Mouse (Mus musculus) hindbrain, embryonic 12.5 days (tissue): ENCODE measurements around the gene Gm5105. TPM values are rescaled to one million over a fixed set of nuclear protein-coding genes. Genes with fewer than 3 reads are reported as not detected.

Experiments used
- ATAC-seq: fragments of 200-750 bp; cut with Nextera tagmentation; 2 replicates; pipeline ENCODE4 v1.8.0; 2017; ENCODE audit warnings: moderate TSS enrichment; ENCODE audit not compliant: low FRiP score
- H3K27ac ChIP-seq: fragments of 300-500 bp; sonication (generic); 2 replicates; pipeline ENCODE4 v1.5.1; 2016; ENCODE audit warnings: mild to moderate bottlenecking
- H3K27me3 ChIP-seq: fragments of 300-500 bp; sonication (generic); 2 replicates; pipeline ENCODE4 v1.6.1; 2016; ENCODE audit warnings: mild to moderate bottlenecking
- H3K36me3 ChIP-seq: fragments of 300-500 bp; sonication (generic); 2 replicates; pipeline ENCODE4 v1.6.1; 2016; ENCODE audit warnings: mild to moderate bottlenecking
- H3K4me1 ChIP-seq: fragments of 300-500 bp; sonication (generic); 2 replicates; pipeline ENCODE4 v1.6.1; 2016
- H3K4me2 ChIP-seq: fragments of 300-500 bp; sonication (generic); replicated peaks from 2 replicates; pipeline ENCODE4 v1.6.1; 2016; ENCODE audit warnings: mild to moderate bottlenecking
- H3K4me3 ChIP-seq: fragments of 300-500 bp; sonication (generic); 2 replicates; pipeline ENCODE4 v1.5.1; 2016; ENCODE audit warnings: mild to moderate bottlenecking
- H3K9ac ChIP-seq: fragments of 300-500 bp; sonication (generic); 2 replicates; pipeline ENCODE4 v1.6.1; 2016; ENCODE audit warnings: mild to moderate bottlenecking, moderate library complexity
- H3K9me3 ChIP-seq: fragments of 300-500 bp; sonication (generic); replicated peaks from 2 replicates; pipeline ENCODE4 v1.6.1; 2016; ENCODE audit warnings: mild to moderate bottlenecking
- WGBS: fragments of 180-500 bp; shearing (Covaris S2); methylation state at CpG from one replicate; pipeline ENCODE4 v1.1.7; 2016; 5-methylcytosine and 5-hydroxymethylcytosine counted together
- polyA plus RNA-seq: library from polyadenylated mRNA; unstranded; fragments of >200 nt; fragmentation: Nextera tagmentation; extraction: Ambion mirVana; gene quantifications from 2 replicates; pipeline ENCODE4 v1.2.1, GENCODE M21; 2016

Gm5105 gene
- polyA plus RNA-seq, 1 experiment from 2014 or later = not detected

GRCm38 (mm10) chr3:138083896-138084295 lies 16.7 kb upstream of the Gm5105 start:
- peaks cover 6% of the 10 kb centered on the region; the same call in 1 of the 2 replicates for H3K27me3 ChIP-seq
- H3K27ac ChIP-seq = no peak overlapping the region
- no peaks in the 10 kb centered on the region for H3K4me1 ChIP-seq
- no peaks in the 10 kb centered on the region for H3K36me3 ChIP-seq
- no peak overlapping the region for H3K4me2 ChIP-seq
- no peak for ATAC-seq
- H3K9me3 ChIP-seq = no peaks in the 10 kb centered on the region
- 78% methylated on average over 4 of the region's 4 CpGs for WGBS
- no peak overlapping the region for H3K4me3 ChIP-seq
- no peak overlapping the region for H3K9ac ChIP-seq

DNA sequence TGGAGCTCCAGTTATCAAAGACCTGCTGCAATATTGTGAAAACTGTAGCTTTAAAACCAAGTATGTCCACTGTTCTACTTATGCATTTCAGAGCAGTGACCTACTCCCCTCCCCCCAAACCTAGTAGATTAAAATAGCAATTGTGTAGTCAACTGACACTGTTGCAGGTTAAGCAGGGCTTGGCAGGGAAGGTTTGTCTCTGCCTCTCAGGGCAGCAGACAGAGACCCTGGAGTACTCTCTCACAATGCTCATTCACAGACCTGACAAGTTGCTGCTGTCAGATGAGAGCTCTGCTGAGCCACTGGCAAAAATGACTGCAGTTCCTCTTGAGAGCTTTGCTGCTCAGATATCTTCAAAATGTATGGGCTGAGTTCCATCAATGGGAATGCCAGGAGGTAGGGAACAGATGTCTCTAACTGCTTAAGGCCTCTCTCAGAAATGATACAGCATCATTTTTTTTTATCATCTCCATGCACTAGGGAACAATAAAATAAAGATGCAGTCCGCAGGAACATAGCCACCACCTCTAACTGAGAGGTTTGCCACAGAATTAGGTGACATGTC lies 16.0 kb upstream of the Gm5105 start:
- no peaks in the 10 kb centered on the region for H3K4me1 ChIP-seq
- H3K4me2 ChIP-seq = no peak overlapping the region
- no peak for ATAC-seq
- H3K4me3 ChIP-seq = no peak overlapping the region
- no peaks in the 10 kb centered on the region for H3K9me3 ChIP-seq
- no peak overlapping the region for H3K9ac ChIP-seq
- H3K36me3 ChIP-seq = no peaks in the 10 kb centered on the region
- no peak overlapping the region for H3K27ac ChIP-seq
- H3K27me3 ChIP-seq = peaks cover 6% of the 10 kb centered on the region; the same call in 1 of the 2 replicates
- 92% methylated on average over 1 of the region's 1 CpGs for WGBS

DNA sequence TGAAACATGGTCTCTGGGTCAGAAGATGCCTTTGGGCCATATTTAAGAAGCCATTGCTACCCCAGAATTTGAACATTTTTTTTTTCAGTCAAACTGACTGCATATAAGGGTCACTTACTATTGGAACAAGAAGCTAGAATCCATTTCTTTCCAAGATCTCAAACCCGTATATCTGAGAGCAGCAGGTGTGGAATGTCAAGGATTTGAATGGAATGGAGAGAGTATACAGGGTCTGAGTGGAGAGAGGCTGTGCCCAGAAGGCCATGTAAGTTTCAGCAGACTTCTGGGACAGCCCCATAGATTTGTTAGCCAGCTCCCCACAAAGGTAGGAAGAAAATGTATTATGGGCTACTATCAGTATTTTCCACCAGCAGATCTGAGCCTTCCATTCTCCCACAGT lies 11.5 kb upstream of the Gm5105 start:
- WGBS = 83% methylated on average over 1 of the region's 1 CpGs
- Histone ChIP-seq H3K27ac (no peak overlapping the region), H3K4me3 (no peak overlapping the region), H3K9ac (no peak overlapping the region), H3K9me3 (no peaks in the 10 kb centered on the region), H3K36me3 (no peaks in the 10 kb centered on the region), H3K27me3 (no peaks in the 10 kb centered on the region), H3K4me1 (0 out of 2 replicates have a peak, but pooled peaks cover 3% of the 10 kb centered on the region), H3K4me2 (no peak overlapping the region)
- ATAC-seq = no peak

DNA sequence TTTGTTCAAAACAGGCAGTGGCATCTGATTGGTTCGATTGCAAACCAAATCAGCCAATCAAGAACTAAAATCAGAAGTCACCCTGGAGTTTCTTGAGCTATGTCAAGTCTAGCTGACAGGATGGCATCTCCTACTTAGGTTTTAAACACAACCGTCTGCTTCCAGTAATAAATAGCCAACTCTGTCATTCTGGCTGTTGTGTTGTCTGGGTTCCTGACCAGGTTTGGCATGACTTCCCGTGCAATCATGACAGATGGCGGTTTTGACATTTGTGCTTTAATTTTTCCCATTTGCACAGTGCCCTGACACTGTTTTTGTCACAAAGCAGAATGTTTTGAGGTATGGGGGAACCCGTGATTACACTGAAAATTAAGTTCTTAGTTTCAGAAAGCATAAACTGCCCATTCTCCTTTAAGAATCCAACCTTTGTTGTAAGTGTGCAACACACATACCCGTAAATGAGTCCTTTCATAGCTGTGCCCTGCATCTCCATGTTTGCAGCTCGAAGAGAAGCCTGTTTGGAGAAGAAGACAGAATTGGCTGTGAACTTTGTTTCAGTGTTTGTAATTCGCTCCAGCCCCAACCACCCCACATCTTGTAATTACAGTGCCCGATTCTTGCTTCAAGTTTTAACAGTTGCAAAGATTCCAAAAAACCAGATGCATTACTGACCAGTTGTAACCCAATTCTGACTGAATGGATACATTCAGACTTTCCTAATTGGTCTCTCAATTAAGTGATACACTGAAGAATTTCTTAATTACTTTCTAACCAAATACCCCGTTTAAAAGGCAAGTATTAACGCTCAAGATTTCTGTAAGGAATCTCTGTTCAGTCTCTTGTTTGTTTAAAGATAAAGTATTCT lies 10.5 kb upstream of the Gm5105 start:
- Histone ChIP-seq H3K4me3 (no peak overlapping the region), H3K4me1 (0 out of 2 replicates have a peak, but pooled peaks cover 3% of the 10 kb centered on the region), H3K9ac (no peak overlapping the region), H3K4me2 (no peak overlapping the region), H3K27ac (no peak overlapping the region), H3K27me3 (no peaks in the 10 kb centered on the region), H3K36me3 (no peaks in the 10 kb centered on the region), H3K9me3 (no peaks in the 10 kb centered on the region)
- WGBS = 86% methylated on average over 11 of the region's 11 CpGs
- no peak for ATAC-seq

DNA sequence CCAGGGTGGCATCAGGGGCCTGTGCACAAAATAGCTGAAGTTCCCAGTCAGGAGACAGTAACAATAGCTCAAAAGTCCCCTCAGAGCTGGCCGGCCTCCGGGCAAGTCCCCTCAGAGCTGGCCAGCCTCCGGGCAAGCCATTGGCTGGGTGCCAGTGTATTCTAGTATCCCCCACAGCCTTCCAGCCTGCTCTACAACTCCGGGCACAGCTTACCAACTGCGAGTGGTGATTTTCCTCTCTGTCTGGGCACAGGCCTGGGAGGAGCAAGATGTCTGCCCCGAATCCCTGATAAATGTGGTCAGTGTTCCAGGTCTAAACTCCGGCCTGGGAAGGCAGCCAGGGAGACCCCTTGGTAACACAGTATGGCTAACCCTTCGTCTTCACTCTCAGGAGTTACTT lies 8.0 kb upstream of the Gm5105 start:
- Histone ChIP-seq H3K36me3 (no peaks in the 10 kb centered on the region), H3K4me2 (no peak overlapping the region), H3K4me3 (no peak overlapping the region), H3K9ac (no peak overlapping the region), H3K27me3 (no peaks in the 10 kb centered on the region), H3K9me3 (no peaks in the 10 kb centered on the region), H3K4me1 (peaks cover 7% of the 10 kb centered on the region), H3K27ac (no peak overlapping the region)
- WGBS = 71% methylated on average over 8 of the region's 8 CpGs
- 0 out of 2 replicates have a peak, but pooled peaks have one; percentile 30 for ATAC-seq

- H3K4me1 ChIP-seq = peaks cover 17% of the 10 kb centered on the region
- H3K27me3 ChIP-seq = peaks cover 4% of the 10 kb centered on the region; the same call in 1 of the 2 replicates
- ATAC-seq = 0 out of 2 replicates have a peak, but pooled peaks have one; percentile 41
- H3K4me3 ChIP-seq = no peak overlapping the region
- no peak overlapping the region for H3K9ac ChIP-seq
- no peaks in the 10 kb centered on the region for H3K9me3 ChIP-seq
- no peaks in the 10 kb centered on the region for H3K36me3 ChIP-seq
- H3K27ac ChIP-seq = no peak overlapping the region
- 89% methylated on average over 1 of the region's 1 CpGs for WGBS
- H3K4me2 ChIP-seq = no peak overlapping the region
These were observed 7.0 kb upstream of the Gm5105 start for GRCm38 (mm10) chr3:138074214-138074613.

DNA sequence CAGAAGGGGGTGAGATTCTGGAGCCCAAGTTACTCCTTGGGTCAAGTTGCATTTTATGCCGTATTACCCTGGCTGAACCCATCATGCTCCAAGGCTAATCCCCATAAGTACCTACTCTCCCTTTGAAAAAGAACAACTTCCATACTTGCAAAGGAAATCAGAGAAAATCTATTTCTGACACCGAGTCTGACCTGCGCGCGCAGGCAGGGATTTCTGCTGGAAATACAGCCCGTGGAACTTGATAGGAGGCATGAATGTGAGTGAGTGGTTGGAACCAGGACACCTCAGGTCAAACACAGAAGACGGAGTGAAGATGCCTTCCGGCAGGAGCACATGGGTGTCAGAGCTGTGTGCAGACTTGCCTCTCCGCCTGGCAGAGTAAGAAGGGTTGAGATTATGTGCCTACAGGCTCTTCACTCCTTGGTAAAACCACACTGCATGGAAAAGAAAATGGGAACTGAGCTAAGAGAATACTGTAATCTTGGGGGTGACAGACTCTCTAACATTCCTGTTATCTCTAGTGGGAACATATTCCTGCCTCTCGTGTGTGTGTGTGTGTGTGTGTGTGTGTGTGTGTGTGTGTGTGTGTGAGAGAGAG lies 4.4 kb upstream of the Gm5105 start:
- ATAC-seq = no peak
- Histone ChIP-seq H3K9me3 (no peaks in the 10 kb centered on the region), H3K4me1 (peaks cover 19% of the 10 kb centered on the region), H3K27ac (no peak overlapping the region), H3K4me3 (no peak overlapping the region), H3K9ac (no peak overlapping the region), H3K27me3 (peaks cover 6% of the 10 kb centered on the region), H3K36me3 (no peaks in the 10 kb centered on the region), H3K4me2 (no peak overlapping the region)
- WGBS = 86% methylated on average over 10 of the region's 10 CpGs

GRCm38 (mm10) chr3:138071004-138071403 lies 3.8 kb upstream of the Gm5105 start:
- Histone ChIP-seq H3K36me3 (no peaks in the 10 kb centered on the region), H3K27ac (no peak overlapping the region), H3K9me3 (no peaks in the 10 kb centered on the region), H3K4me2 (no peak overlapping the region), H3K27me3 (peaks cover 6% of the 10 kb centered on the region), H3K9ac (no peak overlapping the region), H3K4me1 (peaks cover 25% of the 10 kb centered on the region), H3K4me3 (no peak overlapping the region)
- no peak for ATAC-seq
- 0% methylated on average over 1 of the region's 1 CpGs for WGBS

DNA sequence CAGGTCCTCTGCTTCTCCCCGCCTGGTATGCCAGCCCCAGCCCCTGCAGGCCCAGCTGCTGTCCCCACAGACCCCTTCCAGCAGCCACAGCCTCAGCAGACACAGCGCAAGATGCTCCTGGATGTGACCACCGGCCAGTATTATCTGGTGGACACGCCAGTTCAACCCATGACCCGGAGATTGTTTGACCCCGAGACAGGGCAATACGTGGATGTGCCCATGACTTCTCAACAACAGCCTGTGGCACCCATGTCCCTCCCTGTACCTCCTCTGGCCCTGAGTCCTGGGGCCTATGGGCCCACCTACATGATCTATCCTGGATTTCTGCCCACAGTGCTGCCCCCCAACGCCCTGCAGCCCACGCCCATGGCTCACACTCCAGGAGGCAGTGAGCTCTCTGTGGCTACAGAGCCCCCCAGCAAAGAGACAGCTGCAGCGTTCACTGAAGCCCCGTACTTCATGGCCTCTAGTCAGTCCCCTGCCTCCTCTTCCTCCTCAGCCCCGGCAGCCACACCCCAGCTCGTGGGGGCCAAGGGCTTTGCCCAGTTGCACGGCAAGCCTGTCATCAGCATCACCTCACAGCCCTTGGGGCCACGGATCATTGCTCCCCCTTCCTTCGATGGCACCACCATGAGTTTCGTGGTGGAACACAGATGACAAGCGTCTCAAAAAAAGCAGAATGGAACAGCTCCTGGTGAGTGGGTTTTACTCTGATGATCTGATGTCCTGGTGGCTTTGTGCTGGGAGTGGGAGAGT lies 2.7 kb upstream of the Gm5105 start:
- Histone ChIP-seq H3K4me2 (no peak overlapping the region), H3K9me3 (no peaks in the 10 kb centered on the region), H3K36me3 (no peaks in the 10 kb centered on the region), H3K27ac (no peak overlapping the region), H3K9ac (no peak overlapping the region), H3K4me1 (peaks cover 32% of the 10 kb centered on the region), H3K4me3 (no peak overlapping the region), H3K27me3 (peaks cover 6% of the 10 kb centered on the region)
- 63% methylated on average over 18 of the region's 18 CpGs for WGBS
- ATAC-seq = no peak

DNA sequence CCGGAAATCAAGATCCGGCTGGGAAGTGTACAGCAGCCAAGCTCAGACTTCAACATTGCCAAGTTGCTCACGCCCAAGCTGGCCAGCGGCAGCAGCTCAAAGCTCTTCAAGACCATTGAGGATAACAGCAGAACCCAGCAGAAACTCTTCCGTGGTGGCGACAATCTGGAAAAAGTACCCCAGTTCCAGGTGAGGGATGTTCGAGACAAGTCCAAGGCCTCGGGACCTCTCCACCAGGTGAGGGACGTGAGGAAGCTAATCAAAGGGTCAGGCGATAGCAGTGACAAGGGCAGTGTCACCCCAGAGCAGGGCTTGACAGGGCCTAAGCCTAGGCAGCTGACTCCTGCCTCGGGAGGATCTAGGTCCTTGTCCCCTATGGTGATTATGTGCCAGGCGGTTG lies 915 bp upstream of the Gm5105 start:
- H3K4me3 ChIP-seq = no peak overlapping the region
- H3K27ac ChIP-seq = no peak overlapping the region
- no peak overlapping the region for H3K4me2 ChIP-seq
- no peaks in the 10 kb centered on the region for H3K36me3 ChIP-seq
- H3K4me1 ChIP-seq = peaks cover 38% of the 10 kb centered on the region
- ATAC-seq = no peak
- no peak overlapping the region for H3K9ac ChIP-seq
- peaks cover 6% of the 10 kb centered on the region for H3K27me3 ChIP-seq
- 97% methylated on average over 12 of the region's 12 CpGs for WGBS
- no peaks in the 10 kb centered on the region for H3K9me3 ChIP-seq

DNA sequence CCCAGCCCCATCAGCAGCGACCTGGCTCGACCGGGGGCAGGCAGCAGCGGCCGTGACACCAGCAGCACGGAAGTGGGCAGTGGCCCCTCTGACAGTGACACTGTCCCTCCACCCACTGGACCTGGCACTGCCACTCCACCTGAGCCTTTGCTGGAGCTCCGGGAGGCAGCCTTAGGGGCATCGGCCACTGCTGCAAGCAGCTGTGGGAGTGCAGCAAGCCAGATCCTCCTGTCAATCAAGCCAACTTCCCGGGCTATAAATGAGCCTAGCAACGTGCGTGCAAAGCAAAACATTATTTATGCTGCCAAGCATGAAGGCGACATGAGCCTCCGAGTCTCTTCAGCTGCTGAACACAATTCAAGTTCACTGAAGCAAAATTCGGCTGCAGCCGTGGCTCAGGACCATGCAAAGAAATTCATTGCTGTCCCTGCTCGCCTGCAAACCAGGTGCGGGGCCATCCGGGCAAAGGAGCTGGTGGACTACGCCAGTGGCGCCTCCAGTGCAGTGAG lies 786 bp downstream of the Gm5105 start:
- peaks cover 6% of the 10 kb centered on the region for H3K27me3 ChIP-seq
- ATAC-seq = peak; percentile 49
- WGBS = 56% methylated on average over 20 of the region's 20 CpGs
- H3K9ac ChIP-seq = no peak overlapping the region
- no peaks in the 10 kb centered on the region for H3K9me3 ChIP-seq
- H3K4me2 ChIP-seq = peak overlapping the region; percentile 31; the same call in 1 of the 2 replicates
- H3K4me3 ChIP-seq = no peak overlapping the region
- H3K4me1 ChIP-seq = peaks cover 38% of the 10 kb centered on the region
- no peaks in the 10 kb centered on the region for H3K36me3 ChIP-seq
- H3K27ac ChIP-seq = 0 out of 2 replicates have a peak overlapping the region, but pooled peaks have one; percentile 46
